Mouse (Mus musculus) gastrocnemius, adult 2 months (tissue): ENCODE measurements at regions not wholly inside any gene's neighbourhood (a gene's known extent, or its start where the extent isn't known, plus 50 kb on each side); places are given as distances from the start of the nearest gene placed in this dataset.

Source experiments
- DNase-seq: peaks from one replicate; pipeline ENCODE4 v3.0.0; 2022
- H3K27ac ChIP-seq: fragments of 200-600 bp; 2 replicates; pipeline ENCODE4 v1.8.1; 2022; ENCODE audit warnings: mild to moderate bottlenecking
- H3K4me3 ChIP-seq: fragments of 200-600 bp; 2 replicates; pipeline ENCODE4 v1.8.1; 2022; ENCODE audit warnings: mild to moderate bottlenecking, moderate library complexity
- CTCF ChIP-seq: fragments of 200-600 bp; IDR thresholded peaks from 2 replicates; pipeline ENCODE4 v1.8.1; 2022; ENCODE audit warnings: antibody characterized with exemption, mild to moderate bottlenecking, moderate library complexity
- intact Hi-C: fragments of 180-260 bp; cut with DNase I; formaldehyde crosslinking; loops from one replicate; pipeline ENCODE4 v1.15.1; 2025

DNA sequence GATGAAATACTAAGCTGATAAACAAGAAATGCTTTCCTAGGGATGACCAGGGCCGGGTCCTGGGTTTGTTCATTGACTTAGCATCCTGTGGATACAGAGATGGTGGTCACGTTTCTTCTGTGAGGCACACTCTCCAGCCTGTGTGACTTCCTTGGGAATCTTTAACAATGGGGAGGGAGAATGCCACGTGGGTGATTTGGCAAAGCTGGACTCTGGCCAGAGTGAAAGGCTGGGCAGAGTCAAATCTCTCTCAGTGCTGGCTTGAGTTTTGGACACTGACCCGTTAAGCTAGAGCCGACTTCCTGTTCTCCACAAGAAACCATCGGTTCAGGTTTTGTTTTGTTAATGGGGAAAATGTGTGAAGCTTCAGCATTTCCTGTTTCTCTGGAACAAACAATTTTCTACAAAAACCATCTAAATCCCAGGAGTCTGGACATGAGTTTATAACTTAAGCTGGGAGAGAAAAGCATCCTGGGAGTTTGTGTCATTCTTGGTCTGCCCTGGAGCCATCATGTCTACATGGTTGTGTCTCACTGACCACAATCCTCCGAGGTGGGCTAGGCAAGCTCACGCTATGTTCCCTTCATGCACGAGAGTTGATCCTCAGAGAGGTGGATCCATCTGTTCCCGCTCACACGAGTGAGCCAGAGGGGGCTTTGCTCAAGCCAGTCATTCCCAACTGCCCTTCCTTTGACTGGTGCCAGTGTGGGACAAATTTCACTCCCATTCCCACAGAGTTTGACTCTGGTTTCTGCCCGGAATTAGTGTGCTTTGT lies 190.0 kb downstream of the Pten start:
- no peak for TF ChIP-seq CTCF

GRCm38 (mm10) chr19:32950252-32950651 lies 193.0 kb downstream of the Pten start:
- intact Hi-C loops = no loop called here
- TF ChIP-seq CTCF = no peak
- H3K27ac ChIP-seq = no peak overlapping the region
- DNase-seq = no peak
- no peak overlapping the region for H3K4me3 ChIP-seq

More for the DNA sequence above, 190.0 kb downstream of the Pten start:
- intact Hi-C loops = no loop called here
- no peak overlapping the region for H3K27ac ChIP-seq
- no peak for DNase-seq
- no peak overlapping the region for H3K4me3 ChIP-seq

GRCm38 (mm10) chr19:32950794-32951193 lies 193.5 kb downstream of the Pten start:
- no peak overlapping the region for H3K4me3 ChIP-seq
- no peak for TF ChIP-seq CTCF
- no peak for DNase-seq
- intact Hi-C loops = no loop called here
- no peak overlapping the region for H3K27ac ChIP-seq

DNA sequence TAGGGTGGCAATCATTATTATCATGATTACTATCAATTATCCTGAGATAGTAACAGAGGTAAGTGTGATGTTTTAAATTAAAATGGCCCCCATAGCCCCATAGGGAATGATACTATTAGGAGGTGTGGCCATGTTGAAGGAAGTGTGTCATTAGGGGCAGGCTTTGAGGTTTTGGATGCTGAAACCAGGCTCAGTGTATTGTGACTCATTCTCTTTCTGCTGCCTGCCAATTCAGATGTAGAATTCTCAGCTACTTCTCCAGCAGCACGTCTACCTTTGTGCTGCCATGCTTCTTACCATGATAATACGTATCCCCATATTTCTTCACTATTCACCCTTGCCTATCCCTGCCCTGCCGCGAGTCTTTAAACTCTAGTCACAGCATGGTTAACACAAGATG lies 195.1 kb downstream of the Pten start:
- DNase-seq = no peak
- Histone ChIP-seq H3K4me3 (no peak overlapping the region), H3K27ac (no peak overlapping the region)
- no peak for TF ChIP-seq CTCF
- intact Hi-C loops = no loop called here

DNA sequence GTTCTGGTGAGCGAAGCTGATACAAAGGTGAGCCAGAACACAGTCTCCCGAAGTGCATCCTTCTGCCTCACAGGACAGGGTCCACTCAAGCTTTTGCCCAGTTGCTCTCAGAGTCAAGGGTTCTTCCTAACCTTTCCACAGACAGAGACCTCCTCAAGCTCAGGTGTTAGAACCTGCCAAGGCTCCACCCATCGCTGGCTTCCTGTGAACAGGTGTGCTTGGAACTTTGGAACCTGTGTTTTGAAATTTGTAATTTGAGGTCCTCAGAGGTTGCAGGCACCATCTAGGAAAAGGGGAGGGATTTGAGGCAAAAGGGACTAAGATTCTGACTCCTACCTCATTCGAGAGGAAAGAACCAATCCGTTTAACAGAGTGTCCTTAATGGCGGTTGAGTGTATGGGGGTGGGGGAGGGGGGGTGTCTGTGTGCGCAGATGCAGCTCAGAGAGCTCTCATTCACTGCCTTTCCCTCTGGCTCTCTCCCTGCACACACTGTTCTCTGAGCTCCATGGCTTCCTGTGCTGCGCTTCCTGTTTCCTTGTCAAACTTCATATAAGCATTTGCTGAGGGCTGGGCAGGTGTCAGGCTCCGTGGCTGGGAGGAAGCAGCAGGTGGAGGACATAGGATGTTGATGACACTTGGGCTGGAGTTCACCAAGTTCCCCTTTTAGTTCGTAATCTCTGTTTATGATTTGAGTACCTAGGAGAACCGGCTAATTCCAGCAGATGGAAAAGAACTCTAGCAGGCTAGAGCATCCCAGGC lies 195.8 kb downstream of the Pten start:
- no peak for DNase-seq
- intact Hi-C loops = no loop called here
- Histone ChIP-seq H3K27ac (peak overlapping the region; percentile 46), H3K4me3 (no peak overlapping the region)
- no peak for TF ChIP-seq CTCF

DNA sequence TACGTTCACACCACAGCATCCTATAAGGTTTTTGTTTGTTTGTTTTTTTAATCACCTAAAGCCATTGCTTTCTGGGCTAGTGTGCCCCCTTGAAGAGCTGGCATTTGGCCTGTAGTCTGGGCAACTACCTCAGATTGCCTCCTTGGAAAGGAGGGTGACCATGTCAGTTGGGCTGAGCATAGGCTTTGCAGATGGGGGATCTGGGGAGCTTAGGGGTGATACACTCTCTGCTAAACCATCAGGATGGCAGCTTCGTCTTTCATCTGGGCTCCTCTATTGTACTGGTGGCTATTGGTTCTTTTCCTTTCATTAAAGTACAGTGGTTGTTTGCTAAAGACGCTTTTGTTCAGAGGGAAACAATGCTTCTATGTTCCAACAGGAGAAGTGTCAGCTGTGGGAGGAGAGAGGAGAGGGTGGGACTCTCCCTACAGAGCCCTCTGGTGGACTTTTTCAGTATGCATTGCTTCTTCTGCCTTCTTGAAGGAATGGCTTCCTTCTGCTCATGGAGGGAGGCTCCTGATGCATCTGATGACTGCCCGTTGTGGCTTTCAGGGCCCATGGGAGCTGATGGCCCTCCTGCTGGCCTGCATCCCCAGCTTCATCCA lies 196.8 kb downstream of the Pten start:
- no peak for DNase-seq
- Histone ChIP-seq H3K4me3 (no peak overlapping the region), H3K27ac (peak overlapping the region; percentile 46)
- peak; percentile 72 for TF ChIP-seq CTCF
- intact Hi-C loops = loop anchor here (1.0 kb wide), 1 partner anchor 194 kb away; no protein-coding TSS in a partner anchor

DNA sequence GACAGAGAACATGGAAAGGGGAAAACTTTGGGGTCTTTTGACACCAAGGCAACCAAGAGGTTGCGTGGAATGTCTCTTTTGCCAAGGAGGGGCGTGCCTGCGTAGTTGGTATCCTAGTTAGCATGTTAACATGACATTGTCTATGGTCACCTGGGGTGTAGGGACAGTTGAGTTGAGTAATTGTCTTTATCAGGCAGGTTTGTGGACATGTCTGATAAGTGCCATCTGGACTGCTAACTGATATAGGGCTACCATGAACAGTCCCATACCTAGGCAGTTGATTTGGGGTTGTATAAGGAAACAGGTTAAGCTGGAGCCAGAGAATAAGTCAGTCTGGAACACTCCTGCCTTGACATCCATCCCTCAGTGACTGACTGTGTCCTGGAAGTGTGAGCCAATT lies 197.6 kb downstream of the Pten start:
- no peak for DNase-seq
- no peak overlapping the region for H3K27ac ChIP-seq
- intact Hi-C loops = loop anchor here (1.0 to 5.0 kb wide), 3 partner anchors 195 to 272 kb away; no protein-coding TSS in a partner anchor
- H3K4me3 ChIP-seq = no peak overlapping the region
- TF ChIP-seq CTCF = no peak

DNA sequence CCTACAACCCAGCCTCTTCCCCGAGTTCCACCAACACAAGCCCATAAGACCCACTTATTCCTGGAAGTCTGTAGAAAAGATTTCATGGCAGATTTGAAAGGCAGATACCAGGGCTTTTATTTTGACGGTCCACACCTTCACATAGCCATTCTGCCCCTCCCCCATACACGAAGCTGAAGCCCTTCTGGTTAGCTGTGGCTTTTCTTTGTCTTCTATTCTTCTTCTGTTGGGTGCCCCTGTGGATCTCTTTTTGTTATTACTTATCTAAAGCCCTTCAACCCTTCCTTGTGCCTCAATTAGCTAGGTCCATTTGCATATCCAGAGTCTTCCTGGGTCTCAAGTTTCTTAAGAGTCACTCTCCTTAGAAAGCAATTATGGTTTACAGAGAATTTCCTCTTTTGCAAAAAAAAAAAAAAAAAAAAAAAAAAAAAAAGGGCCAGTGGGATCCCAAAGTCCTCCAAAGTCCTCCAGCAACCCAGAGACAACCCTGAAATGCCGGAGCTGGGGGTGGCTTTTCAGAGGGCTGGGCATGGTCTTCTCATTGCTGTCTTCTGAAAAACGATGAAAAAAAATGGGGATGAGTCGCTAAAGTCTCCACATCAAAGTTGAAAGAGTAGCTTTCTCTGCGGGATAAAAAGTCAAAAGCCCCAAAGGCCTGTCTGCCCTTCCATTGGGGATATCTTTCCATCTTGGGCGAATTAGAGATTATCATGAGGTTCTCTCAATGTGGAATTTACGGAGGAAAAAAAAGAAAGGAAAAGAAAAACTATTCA lies 199.0 kb downstream of the Pten start:
- intact Hi-C loops = loop anchor here (5.0 kb wide), 2 partner anchors 244 to 271 kb away; no protein-coding TSS in a partner anchor
- DNase-seq = no peak
- peak overlapping the region; percentile 35; the same call in 1 of the 2 replicates for H3K27ac ChIP-seq
- peak overlapping the region; percentile 49 for H3K4me3 ChIP-seq
- no peak for TF ChIP-seq CTCF

DNA sequence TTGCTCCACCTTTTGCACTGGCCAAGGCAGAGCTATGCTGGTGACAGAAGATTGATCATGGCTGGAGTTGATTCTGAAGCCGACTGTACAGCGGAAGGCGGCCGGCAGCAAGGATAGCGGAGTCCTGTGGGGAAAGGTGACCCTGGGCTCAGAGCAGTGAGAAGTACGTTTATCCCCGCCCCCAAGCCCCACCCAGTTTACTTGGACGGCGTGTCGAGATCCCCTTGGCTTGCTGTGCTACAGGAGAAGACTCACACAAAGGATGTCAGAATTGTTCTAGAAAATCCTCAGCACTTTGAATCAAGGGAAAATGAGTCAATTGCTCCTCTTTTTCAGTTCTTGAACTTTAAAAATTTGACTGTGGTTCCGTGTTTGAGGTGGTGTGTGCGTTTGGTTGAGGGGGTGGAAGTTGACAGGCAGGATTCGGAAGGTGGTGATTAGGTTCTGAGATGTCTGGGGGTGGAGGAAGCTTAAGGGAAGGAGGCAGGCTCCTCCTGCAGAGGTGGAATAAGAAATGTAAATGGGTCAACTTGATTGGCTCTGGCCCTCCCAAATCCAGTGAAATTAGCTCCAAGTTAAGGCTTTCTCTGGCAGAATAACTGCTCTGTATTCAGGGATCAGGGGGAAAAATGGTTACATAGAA lies 199.7 kb downstream of the Pten start:
- H3K27ac ChIP-seq = peak overlapping the region; percentile 35; the same call in 1 of the 2 replicates
- TF ChIP-seq CTCF = no peak
- peak overlapping the region; percentile 49 for H3K4me3 ChIP-seq
- intact Hi-C loops = loop anchor here (5.0 kb wide), 2 partner anchors 245 to 270 kb away; no protein-coding TSS in a partner anchor
- DNase-seq = no peak

DNA sequence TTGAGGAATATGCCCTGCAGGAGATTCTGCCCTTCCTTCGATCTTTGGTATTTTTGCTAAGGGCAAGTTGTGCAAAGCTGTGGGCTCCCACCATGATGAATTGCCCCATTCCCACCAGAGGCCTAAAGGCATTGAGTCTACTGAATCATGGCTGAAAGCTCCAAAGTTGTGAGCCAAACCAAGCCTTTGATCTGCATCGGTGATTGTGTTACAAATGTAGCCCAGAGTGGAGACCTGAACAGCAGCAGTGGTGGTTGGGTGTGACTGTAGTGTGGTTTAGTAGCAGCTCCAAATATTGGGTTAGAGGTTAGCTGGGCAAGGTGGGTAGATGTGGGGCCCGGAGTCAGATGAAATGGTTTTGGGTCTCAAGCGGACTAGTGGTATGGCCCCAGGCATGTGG lies 201.0 kb downstream of the Pten start:
- Histone ChIP-seq H3K4me3 (no peak overlapping the region), H3K27ac (no peak overlapping the region)
- no peak for DNase-seq
- intact Hi-C loops = loop anchor here (5.0 kb wide), 2 partner anchors 246 to 269 kb away; no protein-coding TSS in a partner anchor
- TF ChIP-seq CTCF = no peak

DNA sequence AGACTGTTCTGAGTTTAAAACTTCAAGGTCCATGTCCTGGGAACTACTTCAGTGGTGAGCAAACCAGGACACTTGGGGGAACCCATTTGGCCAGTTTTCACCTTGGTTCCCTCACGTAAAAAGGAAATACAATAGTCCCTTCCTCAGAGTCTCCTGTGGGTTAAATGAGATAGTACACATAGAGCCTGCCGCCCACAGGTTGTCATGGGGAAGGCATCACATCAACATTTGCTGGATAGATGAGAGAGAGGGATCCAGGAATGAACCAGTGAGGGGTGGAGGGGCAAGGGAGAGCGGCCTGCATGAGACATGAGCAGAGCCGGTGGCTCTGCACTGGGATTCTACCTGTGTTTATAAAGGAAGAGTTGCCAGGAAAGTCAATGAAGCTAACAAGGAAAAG lies 201.5 kb downstream of the Pten start:
- intact Hi-C loops = loop anchor here (5.0 kb wide), 2 partner anchors 246 to 269 kb away; no protein-coding TSS in a partner anchor
- no peak for TF ChIP-seq CTCF
- no peak overlapping the region for H3K4me3 ChIP-seq

GRCm38 (mm10) chr19:32959844-32960195 lies 202.5 kb downstream of the Pten start:
- intact Hi-C loops = loop anchor here (5.0 kb wide), 2 partner anchors 248 to 267 kb away; no protein-coding TSS in a partner anchor
- Histone ChIP-seq H3K4me3 (no peak overlapping the region), H3K27ac (no peak overlapping the region)
- DNase-seq = no peak
- TF ChIP-seq CTCF = no peak

More for the DNA sequence above, 201.5 kb downstream of the Pten start:
- no peak overlapping the region for H3K27ac ChIP-seq
- DNase-seq = no peak
